Mouse (Mus musculus) C2C12 (cell line): Measurements from ENCODE around the gene Cd180.

Experiments used
- CEBPB ChIP-seq: IDR thresholded peaks from one replicate; pipeline ENCODE4 v1.6.1; 2011; ENCODE audit warnings: low read depth, mild to moderate bottlenecking, control low read depth, moderate library complexity
- CTCF ChIP-seq: IDR thresholded peaks from one replicate; pipeline ENCODE4 v1.5.1; 2011; ENCODE audit not compliant: control insufficient read depth, insufficient read depth, insufficient read length
- FOSL1 ChIP-seq: IDR thresholded peaks from one replicate; pipeline ENCODE4 v1.8.0; 2011; ENCODE audit warnings: mild to moderate bottlenecking, low read length; ENCODE audit not compliant: poor library complexity, insufficient read depth, severe bottlenecking
- MAX ChIP-seq: IDR thresholded peaks from one replicate; pipeline ENCODE4 v1.6.1; 2011; ENCODE audit warnings: mild to moderate bottlenecking, control low read depth
- MYOD1 ChIP-seq: IDR thresholded peaks from one replicate; pipeline ENCODE4 v1.6.1; 2011; ENCODE audit warnings: low read depth; ENCODE audit not compliant: control insufficient read depth, insufficient read length
- MYOG ChIP-seq: IDR thresholded peaks from one replicate; pipeline ENCODE4 v1.6.1; 2011; ENCODE audit not compliant: control insufficient read depth, insufficient read length; ENCODE audit errors: extremely low read depth
- USF1 ChIP-seq: IDR thresholded peaks from one replicate; pipeline ENCODE4 v1.6.1; 2011; ENCODE audit warnings: low read depth, mild to moderate bottlenecking, control low read depth, moderate library complexity

GRCm38 (mm10) chr13:102678482-102678881 is 14.9 kb upstream of the Cd180 start:
- TF ChIP-seq FOSL1 (no peak), CTCF (peak; percentile 47), MAX (peak; percentile 85), MYOG (no peak), USF1 (peak; percentile 60), CEBPB (no peak), MYOD1 (no peak)
